Mouse (Mus musculus) intestine, postnatal 0 days (tissue): ENCODE measurements around the gene Colgalt1. TPM values are rescaled to one million over a fixed set of nuclear protein-coding genes. Genes with fewer than 3 reads are reported as not detected.

Experiments used
- ATAC-seq: fragments of 200-750 bp; cut with Nextera tagmentation; 2 replicates; pipeline ENCODE4 v1.8.0; 2017; ENCODE audit warnings: mild to moderate bottlenecking, moderate TSS enrichment, moderate library complexity
- H3K27ac ChIP-seq: fragments of 300-500 bp; sonication (generic); 2 replicates; pipeline ENCODE4 v1.5.1; 2014; ENCODE audit warnings: mild to moderate bottlenecking, low read depth, low read length, moderate library complexity
- H3K27me3 ChIP-seq: fragments of 300-500 bp; sonication (generic); replicated peaks from 2 replicates; pipeline ENCODE4 v1.6.1; 2014; ENCODE audit warnings: low read length, mixed read lengths; ENCODE audit not compliant: control insufficient read depth, insufficient read depth
- H3K36me3 ChIP-seq: fragments of 300-500 bp; sonication (generic); 2 replicates; pipeline ENCODE4 v1.6.1; 2014; ENCODE audit warnings: mild to moderate bottlenecking, moderate library complexity; ENCODE audit not compliant: control insufficient read depth, insufficient read depth
- H3K4me1 ChIP-seq: fragments of 300-500 bp; sonication (generic); replicated peaks from 2 replicates; pipeline ENCODE4 v1.6.1; 2014; ENCODE audit warnings: antibody characterized with exemption, low read length, mixed read lengths; ENCODE audit not compliant: control insufficient read depth, insufficient read depth
- H3K4me2 ChIP-seq: fragments of 300-500 bp; sonication (generic); replicated peaks from 2 replicates; pipeline ENCODE4 v1.6.1; 2014; ENCODE audit warnings: low read depth, mild to moderate bottlenecking, moderate library complexity
- H3K4me3 ChIP-seq: fragments of 300-500 bp; sonication (generic); 2 replicates; pipeline ENCODE4 v1.5.1; 2014; ENCODE audit warnings: low read depth, low read length
- H3K9ac ChIP-seq: fragments of 300-500 bp; sonication (generic); 2 replicates; pipeline ENCODE4 v1.6.1; 2014; ENCODE audit warnings: mild to moderate bottlenecking, low read depth, low read length
- H3K9me3 ChIP-seq: fragments of 300-500 bp; sonication (generic); 2 replicates; pipeline ENCODE4 v1.6.1; 2016; ENCODE audit warnings: mixed run types; ENCODE audit not compliant: control insufficient read depth
- CTCF ChIP-seq: sonication (generic); IDR thresholded peaks from 2 replicates; pipeline ENCODE4 v1.5.1; 2016; ENCODE audit warnings: low read depth, mild to moderate bottlenecking, control low read depth, antibody characterized with exemption, moderate library complexity
- WGBS: fragments of 180-500 bp; shearing (Covaris S2); extraction: QIAGEN DNeasy Blood & Tissue Kit; methylation state at CpG from one replicate; pipeline ENCODE4 v1.1.7; 2014; 5-methylcytosine and 5-hydroxymethylcytosine counted together
- polyA plus RNA-seq: library from polyadenylated mRNA; unstranded; fragments of >200 nt; fragmentation: Nextera tagmentation; extraction: Ambion mirVana; gene quantifications from 2 replicates; pipeline ENCODE4 v1.2.1, GENCODE M21; 2015

Colgalt1 gene
- polyA plus RNA-seq, 1 experiment from 2014 or later: 44.5 TPM

DNA sequence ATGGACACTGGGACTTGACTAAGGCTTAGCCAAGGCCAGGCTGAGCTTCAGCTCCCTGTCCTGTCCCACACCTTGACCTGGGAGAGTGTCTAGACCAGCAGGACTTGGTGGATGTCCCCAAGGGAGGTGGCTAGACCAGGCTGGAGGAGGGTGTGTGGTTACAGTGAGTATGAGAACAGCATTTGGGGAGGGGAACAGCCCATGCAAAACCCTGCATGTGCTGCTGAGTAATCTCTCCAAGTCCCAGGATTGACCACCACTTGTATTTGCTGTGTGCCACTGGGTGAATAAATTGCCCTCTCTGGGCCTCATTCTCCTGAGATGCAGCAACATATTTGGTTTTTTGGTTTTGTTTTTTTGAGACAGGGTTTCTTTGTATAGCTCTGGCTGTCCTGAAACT, 12.4 kb upstream of the Colgalt1 start:
- Histone ChIP-seq H3K4me3 (no peak overlapping the region), H3K27ac (no peak overlapping the region), H3K4me1 (peaks cover 8% of the 10 kb centered on the region; the same call in 1 of the 2 replicates), H3K4me2 (no peak overlapping the region), H3K9ac (no peak overlapping the region), H3K27me3 (peaks cover 13% of the 10 kb centered on the region; the same call in 1 of the 2 replicates), H3K36me3 (no peaks in the 10 kb centered on the region; the same call in 1 of the 2 replicates), H3K9me3 (no peaks in the 10 kb centered on the region)
- no peak for TF ChIP-seq CTCF
- ATAC-seq: no peak

DNA sequence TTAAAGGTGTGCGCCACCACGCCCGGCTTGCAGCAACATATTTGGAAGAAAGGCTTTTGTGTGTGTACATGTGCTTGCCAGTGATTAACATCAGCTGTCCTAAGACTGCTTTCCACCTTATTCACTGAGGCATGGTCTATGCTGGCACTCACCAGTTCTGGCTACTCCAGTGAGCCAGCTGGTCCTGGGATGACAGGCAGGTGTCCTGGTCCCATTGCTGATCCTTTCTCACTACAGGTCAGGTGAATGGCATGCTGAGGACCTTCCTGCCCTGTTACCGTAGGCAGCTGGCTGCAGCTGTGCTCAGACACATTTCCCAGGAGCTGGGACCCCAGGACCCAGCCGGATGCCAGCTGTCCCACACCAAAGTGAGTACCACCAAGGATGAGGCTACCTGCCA, 12.0 kb upstream of the Colgalt1 start:
- no peak overlapping the region for H3K27ac ChIP-seq
- no peak for TF ChIP-seq CTCF
- ATAC-seq: no peak
- 88% methylated on average over 5 of the region's 5 CpGs for WGBS
- H3K9me3 ChIP-seq: no peaks in the 10 kb centered on the region
- H3K36me3 ChIP-seq: no peaks in the 10 kb centered on the region; the same call in 1 of the 2 replicates
- H3K9ac ChIP-seq: no peak overlapping the region
- H3K4me3 ChIP-seq: no peak overlapping the region
- H3K4me1 ChIP-seq: 0 out of 2 replicates have a peak, but pooled peaks cover 6% of the 10 kb centered on the region
- H3K27me3 ChIP-seq: peaks cover 13% of the 10 kb centered on the region; the same call in 1 of the 2 replicates
- no peak overlapping the region for H3K4me2 ChIP-seq

DNA sequence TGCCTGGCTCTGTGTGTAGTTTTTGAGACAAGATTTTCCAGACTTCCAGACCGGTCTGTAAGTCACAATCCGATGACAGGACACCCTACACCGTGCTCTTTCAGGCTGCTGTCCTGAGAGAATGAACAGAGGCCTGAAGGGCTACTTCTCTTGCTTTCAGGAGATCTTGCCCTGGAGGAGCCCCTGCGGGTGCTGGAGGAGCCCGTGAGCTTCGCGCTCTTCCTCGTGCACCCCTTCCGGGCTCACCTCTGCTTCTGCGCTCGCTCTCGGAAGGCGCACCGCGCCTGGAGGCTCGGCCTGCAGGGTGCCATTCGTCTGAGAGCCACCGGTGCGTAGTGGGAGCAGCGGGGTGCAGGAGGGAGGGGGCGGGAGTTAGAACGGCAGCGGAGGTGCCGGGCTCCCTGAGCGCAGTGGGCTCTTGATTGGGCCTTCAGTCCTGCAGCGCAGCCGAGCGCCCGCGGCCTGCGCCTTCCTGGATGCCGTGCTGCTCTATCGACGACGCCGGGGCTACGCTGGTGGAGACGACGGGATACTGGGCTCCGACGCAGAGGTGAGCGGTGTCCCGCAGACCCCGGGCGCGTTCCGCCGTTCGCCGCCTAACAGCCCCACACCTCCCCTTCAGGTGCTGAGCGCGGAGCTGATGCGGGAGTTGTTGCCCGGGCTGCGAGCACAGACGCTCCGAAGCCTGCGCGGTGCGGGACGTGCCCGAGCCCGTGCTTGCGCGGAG, 8.7 kb upstream of the Colgalt1 start:
- H3K36me3 ChIP-seq: no peaks in the 10 kb centered on the region
- no peak overlapping the region for H3K27ac ChIP-seq
- H3K27me3 ChIP-seq: peaks cover 13% of the 10 kb centered on the region; the same call in 1 of the 2 replicates
- H3K9ac ChIP-seq: no peak overlapping the region
- H3K9me3 ChIP-seq: no peaks in the 10 kb centered on the region
- no peak for TF ChIP-seq CTCF
- peak overlapping the region; percentile 64 for H3K4me2 ChIP-seq
- peak overlapping the region; percentile 29 for H3K4me3 ChIP-seq
- 0 out of 2 replicates have a peak, but pooled peaks cover 6% of the 10 kb centered on the region for H3K4me1 ChIP-seq
- peak; percentile 25; the same call in 1 of the 2 replicates for ATAC-seq
- whole genome bisulfite sequencing: 5% methylated on average over 62 of the region's 65 CpGs

DNA sequence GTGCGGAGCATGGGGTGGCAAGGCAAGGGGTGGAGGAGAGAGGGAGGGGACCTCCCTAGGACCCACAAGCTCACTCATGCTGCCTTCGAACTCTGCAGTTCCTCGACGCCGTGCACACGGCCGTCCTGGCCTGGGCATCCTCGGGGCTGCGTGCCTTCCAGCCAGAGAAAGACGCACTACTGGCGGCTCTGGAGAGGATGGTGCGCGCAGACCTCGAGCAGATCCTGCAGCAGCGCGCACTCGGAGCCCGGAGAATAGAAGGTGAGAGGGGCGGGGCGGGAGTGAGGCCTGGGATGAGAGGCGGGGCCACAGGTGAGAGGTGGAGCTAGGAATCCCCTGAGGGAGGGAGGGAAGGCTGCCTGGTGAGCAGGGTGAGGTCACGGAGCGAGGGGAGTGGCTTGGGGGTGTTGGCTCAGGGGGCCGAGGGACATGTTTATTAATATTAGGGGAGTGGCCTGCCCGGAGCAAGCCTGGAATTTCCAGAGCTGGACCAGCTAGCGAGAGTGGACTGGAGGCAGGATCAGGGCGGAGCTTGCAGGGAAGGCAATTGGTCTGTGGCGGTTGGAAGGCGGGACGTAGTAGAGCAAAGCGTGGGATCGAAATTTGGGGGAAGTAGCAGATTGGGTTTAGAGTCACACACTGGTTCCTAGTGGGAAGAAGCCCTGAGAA, 8.0 kb upstream of the Colgalt1 start:
- no peaks in the 10 kb centered on the region for H3K9me3 ChIP-seq
- H3K27me3 ChIP-seq: peaks cover 13% of the 10 kb centered on the region; the same call in 1 of the 2 replicates
- H3K4me1 ChIP-seq: 0 out of 2 replicates have a peak, but pooled peaks cover 6% of the 10 kb centered on the region
- no peak overlapping the region for H3K27ac ChIP-seq
- H3K4me3 ChIP-seq: peak overlapping the region; percentile 29
- no peak overlapping the region for H3K9ac ChIP-seq
- no peaks in the 10 kb centered on the region for H3K36me3 ChIP-seq
- peak overlapping the region; percentile 64 for H3K4me2 ChIP-seq
- ATAC-seq: peak; percentile 86
- no peak for TF ChIP-seq CTCF
- WGBS: 2% methylated on average over 30 of the region's 32 CpGs

DNA sequence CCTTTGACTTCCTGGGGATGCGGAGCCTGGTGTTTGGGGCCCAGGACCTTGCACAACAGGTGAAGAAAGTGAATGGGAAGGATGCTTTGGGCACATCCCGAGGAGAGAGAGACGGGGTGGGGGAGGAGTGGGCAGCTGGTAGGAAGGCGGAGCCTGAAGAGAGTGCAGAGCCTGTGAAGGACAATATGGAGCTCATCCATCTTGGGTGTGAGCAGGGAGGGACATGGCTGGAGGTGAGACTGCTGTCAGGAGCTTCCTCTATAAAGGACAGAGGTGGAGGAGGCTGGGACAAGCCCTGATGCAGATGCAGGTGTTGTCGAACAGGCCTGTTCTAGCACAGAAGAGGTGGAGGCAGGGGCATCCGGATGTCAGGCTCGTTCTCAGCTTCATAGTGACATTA, 6.8 kb upstream of the Colgalt1 start:
- H3K36me3 ChIP-seq: no peaks in the 10 kb centered on the region
- no peak for ATAC-seq
- no peak for TF ChIP-seq CTCF
- H3K9me3 ChIP-seq: no peaks in the 10 kb centered on the region
- H3K27ac ChIP-seq: no peak overlapping the region
- H3K4me1 ChIP-seq: 0 out of 2 replicates have a peak, but pooled peaks cover 6% of the 10 kb centered on the region
- H3K9ac ChIP-seq: no peak overlapping the region
- 64% methylated on average over 7 of the region's 7 CpGs for WGBS
- no peak overlapping the region for H3K4me3 ChIP-seq
- H3K4me2 ChIP-seq: no peak overlapping the region
- H3K27me3 ChIP-seq: peaks cover 13% of the 10 kb centered on the region; the same call in 1 of the 2 replicates

DNA sequence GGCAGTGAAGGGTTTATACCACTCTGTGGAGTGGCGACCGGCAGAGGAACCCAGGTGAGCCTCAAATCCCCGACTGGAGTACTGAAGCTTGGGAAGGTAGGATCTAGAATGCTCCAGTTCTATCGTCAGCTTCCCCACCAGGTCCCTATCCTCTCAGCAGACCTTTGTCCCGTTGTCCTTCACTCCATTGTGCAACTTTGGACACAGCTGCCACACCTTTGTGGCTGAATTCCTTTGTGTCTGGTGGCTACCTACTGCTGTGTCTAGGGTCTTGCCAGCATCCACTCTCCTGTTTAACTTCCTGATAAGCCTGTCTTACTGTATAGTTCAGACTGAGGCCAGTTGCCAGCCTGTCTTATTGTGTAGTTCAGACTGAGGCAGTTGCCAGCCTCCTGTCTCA, 1.3 kb downstream of the Colgalt1 start:
- Histone ChIP-seq H3K9me3 (no peaks in the 10 kb centered on the region), H3K27me3 (no peaks in the 10 kb centered on the region), H3K9ac (0 out of 2 replicates have a peak overlapping the region, but pooled peaks have one; percentile 74), H3K27ac (peak overlapping the region; percentile 68), H3K36me3 (peaks cover 34% of the 10 kb centered on the region), H3K4me3 (peak overlapping the region; percentile 90), H3K4me2 (peak overlapping the region; percentile 84), H3K4me1 (no peaks in the 10 kb centered on the region; the same call in 1 of the 2 replicates)
- no peak for TF ChIP-seq CTCF
- ATAC-seq: no peak
- WGBS: 19% methylated on average over 5 of the region's 5 CpGs
